ENCODE assay signal across 9 mouse cellular contexts in genomic region chr2:181156248-181157121, GRCm38 (mm10). TPM values are rescaled to one million over a fixed set of nuclear protein-coding genes. Genes with fewer than 3 reads are reported as not detected.
A peak's percentile ranks its signal among the peaks of the same experiment; 100 is the strongest.
DNase-seq lines count a peak whose midpoint lies in the region; ATAC-seq lines count a peak whose summit lies in the region.
"Had no signal": no experiment of that assay in that cellular context is flagged by ENCODE, and none has a peak within 500 bp of the region (broad histone marks: within the 10 kb centered on the region; RNA-seq: fewer than 3 reads in every experiment).

TSS of gene Eef1a2 (minus strand) at chr2:181157014.

- H3K36me3 ChIP-seq in liver, embryonic 12.5 days: no peaks in the 10 kb centered on the region
- peaks cover 8% of the 10 kb centered on the region; the same call in 1 of the 2 replicates for H3K36me3 ChIP-seq in hindbrain, embryonic 16.5 days (ENCODE audit: control insufficient read depth, insufficient read depth, low read length)
- no peaks in the 10 kb centered on the region for H3K36me3 ChIP-seq in midbrain, embryonic 12.5 days

- no peak for DNase-seq in liver
- peak; percentile 48 to 64 for DNase-seq in cerebellum, postnatal 4 days (ENCODE audit: low spot score in 2 of 2)
- peak; percentile 43 for DNase-seq in gastrocnemius, postnatal 25 days
- DNase-seq in urinary bladder, postnatal 10 days (ENCODE audit: low spot score): no peak
- DNase-seq in spleen, adult 12 weeks (ENCODE audit: low spot score): no peak

- no peak within 1 kb of the TSS for H3K9ac ChIP-seq in liver, embryonic 12.5 days
- H3K9ac ChIP-seq in hindbrain, embryonic 16.5 days (ENCODE audit: low read depth, low read length): peak within 1 kb of the TSS; percentile 80
- peak within 1 kb of the TSS; percentile 58 for H3K9ac ChIP-seq in midbrain, embryonic 12.5 days (replicated peaks)

- no peaks in the 10 kb centered on the region for H3K4me1 ChIP-seq in liver, embryonic 12.5 days
- peaks cover 30% of the 10 kb centered on the region for H3K4me1 ChIP-seq in hindbrain, embryonic 16.5 days (ENCODE audit: control insufficient read depth, insufficient read depth, low read depth, low read length)
- H3K4me1 ChIP-seq in midbrain, embryonic 12.5 days: peaks cover 30% of the 10 kb centered on the region

- H3K27me3 ChIP-seq in liver, embryonic 12.5 days (replicated peaks): peaks cover 69% of the 10 kb centered on the region
- no peaks in the 10 kb centered on the region for H3K27me3 ChIP-seq in hindbrain, embryonic 16.5 days (replicated peaks; ENCODE audit: control insufficient read depth, insufficient read depth, low read length)
- H3K27me3 ChIP-seq in midbrain, embryonic 12.5 days: peaks cover 46% of the 10 kb centered on the region

- H3K27ac ChIP-seq in liver, embryonic 12.5 days: no peak within 1 kb of the TSS
- H3K27ac ChIP-seq in hindbrain, embryonic 16.5 days (ENCODE audit: low read depth, low read length): peak within 1 kb of the TSS; percentile 86
- H3K27ac ChIP-seq in midbrain, embryonic 12.5 days (replicated peaks): peak within 1 kb of the TSS; percentile 83

- H3K9me3 ChIP-seq in liver, embryonic 12.5 days (replicated peaks): no peaks in the 10 kb centered on the region
- no peaks in the 10 kb centered on the region for H3K9me3 ChIP-seq in hindbrain, embryonic 16.5 days (ENCODE audit: control insufficient read depth, low read length)
- H3K9me3 ChIP-seq in midbrain, embryonic 12.5 days: no peaks in the 10 kb centered on the region

- peak within 1 kb of the TSS; percentile 18; the same call in 1 of the 2 replicates for H3K4me3 ChIP-seq in liver, embryonic 12.5 days
- peak within 1 kb of the TSS; percentile 56 for H3K4me3 ChIP-seq in hindbrain, embryonic 16.5 days (ENCODE audit: low read length)
- peak within 1 kb of the TSS; percentile 46 for H3K4me3 ChIP-seq in midbrain, embryonic 12.5 days

- ATAC-seq in liver, embryonic 12.5 days: no peak
- peak; percentile 81 for ATAC-seq in hindbrain, embryonic 16.5 days
- ATAC-seq in midbrain, embryonic 12.5 days (ENCODE audit: low FRiP score, low read depth): peak; percentile 55; the same call in 1 of the 2 replicates

- H3K4me2 ChIP-seq in liver, embryonic 12.5 days: peak within 1 kb of the TSS; percentile 32; the same call in 1 of the 2 replicates
- peak within 1 kb of the TSS; percentile 76 for H3K4me2 ChIP-seq in hindbrain, embryonic 16.5 days (ENCODE audit: low read length)
- H3K4me2 ChIP-seq in midbrain, embryonic 12.5 days (replicated peaks): peak within 1 kb of the TSS; percentile 63

- 4% methylated on average over 55 of the region's 55 CpGs for WGBS in liver, embryonic 12.5 days (ENCODE audit: insufficient replicate concordance)
- 4% methylated on average over 54 of the region's 55 CpGs for WGBS in hindbrain, embryonic 16.5 days
- 3% methylated on average over 55 of the region's 55 CpGs for WGBS in midbrain, embryonic 12.5 days

RNA-seq across cellular contexts. Expression of gene Eef1a2, which starts in this region (rescaled TPM):
- not detected in 2 replicates for polyA plus RNA-seq in liver, embryonic 12.5 days (2016; fragmentation: Nextera tagmentation; extraction: Ambion mirVana)
- 1,000 to 10,000 TPM; 1,917 to 2,157 TPM for total RNA-seq in gastrocnemius, postnatal 25 days (2021)
- 5.4 and 9.7 TPM in 2 replicates for polyA plus RNA-seq in hindbrain, embryonic 16.5 days (2015; fragmentation: Nextera tagmentation; extraction: Ambion mirVana)
- 1.4 and 1.6 TPM in 2 replicates for polyA plus RNA-seq in midbrain, embryonic 12.5 days (2016; fragmentation: Nextera tagmentation; extraction: Ambion mirVana)
- total RNA-seq: hematopoietic stem cell, adult 5-6 weeks had no signal

Comparison
In these comparisons a context has a peak if more than half of its experiments do, and no peak if none do; other contexts are left out.
1. DNase-seq: peak in cerebellum, postnatal 4 days (2 of 2) and gastrocnemius, postnatal 25 days (single experiment); none in liver (single experiment), urinary bladder, postnatal 10 days (single experiment) and spleen, adult 12 weeks (single experiment).
2. Peak in every context shown above with its lines, with median percentiles within 50 percentile points of each other: H3K4me2 ChIP-seq and H3K4me3 ChIP-seq.